Mouse (Mus musculus) layer of hippocampus, postnatal 14 days (tissue): ENCODE results near the gene Zfp758. TPM values are rescaled to one million over a fixed set of nuclear protein-coding genes. Genes with fewer than 3 reads are reported as not detected.
A peak's percentile ranks its signal among the peaks of the same experiment; 100 is the strongest.
"Not testable (repeated sequence)": the region's sequence is repeated elsewhere in the genome, so short reads cannot be mapped to it uniquely, and the experiment has no call there.

Source experiments
- DNase-seq, 2 experiments: peaks; one replicate each; pipeline ENCODE4 v3.0.0; 2021 to 2022; ENCODE audit warnings: low spot score in 2 of 2, mixed read lengths in 1 of 2
- long read RNA-seq, 2 experiments: library from polyadenylated mRNA; stranded (forward); transcript quantifications; one replicate each; pipeline ENCODE4 v2.0.0; 2021
- total RNA-seq, 2 experiments: library from RNA; stranded (reverse); gene quantifications; 2 replicates each; pipeline ENCODE4 v1.2.3; 2021

Zfp758 gene
- total RNA-seq = 10 to 100 TPM; 10.5 to 11.2 TPM
- long read RNA-seq, experiment 1, partial matches to known transcripts = 1 of 6 reads
- long read RNA-seq, experiment 1, other reads (novel, unspliced or antisense) = 1 of 6 reads
- long read RNA-seq, experiment 2, transcript Zfp758-204 (3 exons, 2,876 nt) = major isoform, 5 of 10 reads
- long read RNA-seq, experiment 2, partial matches to known transcripts = 0 of 10 reads
- long read RNA-seq, experiment 2, other reads (novel, unspliced or antisense) = 1 of 10 reads

DNA sequence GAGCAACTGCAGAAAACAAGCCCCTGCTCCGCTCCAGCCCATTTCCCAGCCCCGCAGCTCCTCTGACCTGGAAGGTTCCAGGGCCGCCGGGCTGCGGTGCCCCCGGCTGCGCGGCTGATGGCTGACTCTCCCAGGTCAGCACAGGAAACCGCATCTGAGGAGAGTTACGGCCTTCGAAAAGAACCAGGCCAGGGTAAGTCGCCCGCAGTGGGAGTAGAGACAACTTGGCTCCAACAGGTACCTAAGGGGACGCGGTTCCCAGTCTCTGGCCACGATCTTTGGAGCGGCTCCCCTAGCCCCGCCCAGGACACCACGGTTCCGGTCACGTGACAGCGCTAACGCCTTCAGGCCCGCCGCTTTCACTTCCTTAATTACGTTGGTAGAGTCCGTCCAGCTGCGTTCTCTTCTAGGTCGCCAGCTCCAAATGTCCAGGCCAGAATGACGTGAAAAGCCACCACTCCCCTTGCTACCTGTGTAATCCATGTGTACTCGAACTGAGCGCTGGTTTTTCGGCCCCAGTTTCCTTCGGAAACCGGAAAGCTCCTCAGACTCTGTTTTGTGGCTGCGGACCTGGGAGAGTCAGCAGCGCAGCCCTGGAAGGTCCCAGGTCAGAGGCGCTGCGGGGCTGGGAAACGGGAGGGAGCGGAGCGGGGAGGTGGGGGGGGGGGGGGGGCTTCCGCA, at the start of gene Zfp758, which contains the start of gene Zfp944:
TSS of gene Zfp758 (plus strand) at position 353 of the 681 bp plus-strand sequence.
TSS of gene Zfp944 (minus strand) at position 300 of the 681 bp plus-strand sequence.
- peak; percentile 28 to 63 for DNase-seq

DNA sequence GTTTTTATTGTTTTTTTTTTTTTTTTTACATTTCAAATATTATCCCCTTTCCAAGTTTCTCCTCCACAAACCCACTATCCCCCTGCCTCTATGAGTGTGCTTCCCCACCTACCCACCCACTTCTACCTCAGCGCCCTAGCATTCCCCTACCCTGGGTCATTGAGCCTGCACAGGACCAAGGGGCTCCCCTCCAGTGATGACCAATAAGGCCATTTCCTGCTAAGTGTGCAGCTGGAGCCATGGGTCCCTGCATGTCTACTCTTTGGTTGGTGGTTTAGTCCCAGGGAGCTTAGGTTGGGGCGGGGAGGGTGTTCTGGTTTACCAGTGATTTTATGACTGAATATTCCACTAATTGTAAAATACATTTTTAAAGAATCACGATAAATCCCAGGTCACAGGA, 47.0 kb upstream of the Zfp758 start:
- peak; percentile 3 to 5 for DNase-seq

- peak; percentile 90 to 97 for DNase-seq
These were observed 46.5 kb upstream of the Zfp758 start, which contains the start of gene CT030661.1 for GRCm38 (mm10) chr17:22314730-22315226. CT030661.1 (minus strand) TSS chr17:22314837.

GRCm38 (mm10) chr17:22315247-22315646, 46.0 kb upstream of the Zfp758 start:
- not testable (repeated sequence) for DNase-seq

- peak in 1 of 2 experiments; percentile 33 for DNase-seq
These were observed 8.5 kb upstream of the Zfp758 start for GRCm38 (mm10) chr17:22352794-22353193.

GRCm38 (mm10) chr17:22360572-22360971, 681 bp upstream of the Zfp758 start:
- no peak for DNase-seq

GRCm38 (mm10) chr17:22363895-22364294, 2.6 kb downstream of the Zfp758 start:
- DNase-seq = no peak

DNA sequence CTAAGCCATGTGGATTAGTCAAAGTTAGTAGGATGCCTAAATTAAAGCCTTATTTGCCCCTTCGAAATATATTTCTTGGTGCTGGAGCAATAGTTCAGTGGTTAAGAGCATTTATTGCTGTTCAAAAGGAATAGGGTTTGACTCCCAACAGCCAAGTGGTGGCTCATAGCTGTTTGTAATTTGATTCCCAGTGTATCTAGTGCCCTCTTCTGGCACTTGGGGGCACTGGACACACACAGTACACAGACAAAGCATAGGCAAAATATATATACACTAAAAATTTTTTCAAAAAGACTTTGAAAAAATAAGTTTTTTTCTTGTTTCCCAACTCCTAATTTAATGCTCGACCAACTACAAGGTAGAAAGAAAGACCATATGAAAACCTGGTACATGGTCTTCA, 49.5 kb downstream of the Zfp758 start:
- DNase-seq = no peak

GRCm38 (mm10) chr17:22417510-22417909, 56.3 kb downstream of the Zfp758 start:
- DNase-seq = peak; percentile 35 to 64

DNA sequence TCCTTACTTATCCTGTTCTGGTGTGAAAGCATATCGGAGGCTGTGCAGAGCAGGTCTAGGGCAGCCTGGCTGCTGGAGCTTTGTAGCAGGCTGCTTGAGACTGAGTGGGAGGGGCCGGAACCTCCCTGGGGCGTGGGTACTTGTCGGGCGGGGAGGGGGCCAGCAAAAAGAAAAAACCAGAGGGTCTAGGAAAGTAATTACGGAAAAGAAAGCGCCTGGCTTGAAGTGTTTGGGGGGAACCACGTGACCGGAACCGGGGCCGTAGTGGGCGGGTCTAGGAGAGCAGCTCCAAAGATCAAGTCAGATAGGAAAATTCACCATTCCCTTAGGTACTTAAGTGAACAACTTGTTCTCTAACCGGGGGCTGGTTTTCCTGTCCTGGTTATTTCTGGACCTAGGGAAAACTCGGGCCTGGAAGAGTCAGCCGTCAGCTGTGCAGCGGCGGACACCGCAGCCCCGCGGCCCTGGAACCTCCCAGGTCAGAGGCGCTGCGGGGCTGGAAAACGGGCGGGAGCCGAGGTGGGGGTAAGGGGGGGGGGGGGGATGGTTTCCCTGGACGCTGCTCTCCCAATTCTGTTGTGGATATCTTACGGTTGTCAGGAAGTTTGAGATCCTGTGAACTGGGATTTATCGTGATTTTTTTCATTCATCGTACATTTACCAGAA, 62.8 kb downstream of the Zfp758 start, which contains the start of gene Zfp946:
TSS of gene Zfp946 (plus strand) at position 271 of the 666 bp plus-strand sequence.
- DNase-seq = peak; percentile 66 to 71

- no peak for DNase-seq
These were observed 63.5 kb downstream of the Zfp758 start for GRCm38 (mm10) chr17:22424636-22425354.

Other genes with a start within 250 kb of the Zfp758 start
- under 1 TPM; 0.21 to 0.90 TPM for gene Zfp947, start 195.3 kb upstream of the Zfp758 start, total RNA-seq
- gene Zfp994, start 135.8 kb upstream of the Zfp758 start, total RNA-seq = 1 to 10 TPM; 5.0 TPM
- gene CT030661.1, start 46.6 kb upstream of the Zfp758 start, total RNA-seq = 10 to 100 TPM; 10.8 to 11.8 TPM
- gene Zfp944, start 53 bp upstream of the Zfp758 start, total RNA-seq = 10 to 100 TPM; 10.3 to 11.0 TPM
- gene Zfp946, start 62.8 kb downstream of the Zfp758 start, total RNA-seq = 10 to 100 TPM in 1 of 2 experiments, 1 to 10 TPM in 1; 9.9 to 11.4 TPM
- gene Vmn2r111, start 212.0 kb downstream of the Zfp758 start, total RNA-seq = not detected
- not detected for gene Vmn2r112, start 239.5 kb downstream of the Zfp758 start, total RNA-seq